Mouse (Mus musculus) B cell, adult 2 months (primary cell): ENCODE measurements at regions not wholly inside any gene's neighbourhood (a gene's known extent, or its start where the extent isn't known, plus 50 kb on each side); places are given as distances from the start of the nearest gene placed in this dataset.

Source experiments
- DNase-seq, 2 experiments: peaks; one replicate each; pipeline ENCODE4 v3.0.0; 2022

GRCm38 (mm10) chr13:28750949-28751692, 202.4 kb downstream of the Sox4 start:
- DNase-seq: no peak

- DNase-seq: no peak
Observed at GRCm38 (mm10) chr13:28740158-28740670, 213.3 kb downstream of the Sox4 start.

DNA sequence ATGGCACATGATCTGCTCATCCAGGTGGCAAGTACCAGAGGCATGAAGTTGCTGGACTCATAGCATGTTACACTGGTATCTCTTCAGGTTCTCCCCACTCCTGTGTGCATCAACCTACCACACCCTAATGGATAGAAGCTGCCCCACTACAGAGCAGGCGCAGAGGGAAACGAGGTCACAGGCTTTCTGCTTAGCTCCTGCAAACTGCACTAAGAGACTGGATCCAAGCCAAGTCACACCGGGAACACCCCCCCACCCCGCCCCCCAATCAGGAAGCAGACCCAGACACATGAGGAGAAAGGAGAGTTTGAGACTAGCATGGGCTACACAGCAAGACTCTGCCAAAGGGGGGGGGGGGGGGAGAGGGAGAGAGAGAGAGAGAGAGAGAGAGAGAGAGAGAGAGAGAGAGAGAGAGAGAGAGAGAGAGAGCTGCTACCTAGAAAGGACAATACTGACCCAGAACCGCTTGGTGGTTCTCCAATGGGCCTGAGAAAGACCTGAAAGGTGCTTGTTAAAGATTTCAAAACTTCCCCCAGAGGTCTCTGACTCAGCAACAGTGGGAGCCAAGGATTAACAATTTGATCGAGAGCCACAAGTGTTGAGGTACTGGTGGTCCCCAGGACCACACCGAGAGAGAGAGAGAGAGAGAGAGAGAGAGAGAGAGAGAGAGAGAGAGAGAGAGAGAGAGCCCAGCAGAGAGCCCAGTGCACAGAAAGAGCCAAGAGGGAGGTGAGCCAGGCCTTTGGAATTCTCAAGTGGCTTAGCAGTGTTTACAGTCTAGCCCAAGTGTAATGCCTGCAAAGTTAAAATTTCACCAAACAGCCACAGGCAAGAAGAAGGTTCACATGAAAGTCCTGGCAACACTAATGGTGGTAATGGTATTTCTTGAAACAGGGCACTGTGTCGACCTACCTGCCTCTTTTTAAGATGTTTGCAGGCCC, 215.1 kb downstream of the Sox4 start:
- DNase-seq: no peak

DNA sequence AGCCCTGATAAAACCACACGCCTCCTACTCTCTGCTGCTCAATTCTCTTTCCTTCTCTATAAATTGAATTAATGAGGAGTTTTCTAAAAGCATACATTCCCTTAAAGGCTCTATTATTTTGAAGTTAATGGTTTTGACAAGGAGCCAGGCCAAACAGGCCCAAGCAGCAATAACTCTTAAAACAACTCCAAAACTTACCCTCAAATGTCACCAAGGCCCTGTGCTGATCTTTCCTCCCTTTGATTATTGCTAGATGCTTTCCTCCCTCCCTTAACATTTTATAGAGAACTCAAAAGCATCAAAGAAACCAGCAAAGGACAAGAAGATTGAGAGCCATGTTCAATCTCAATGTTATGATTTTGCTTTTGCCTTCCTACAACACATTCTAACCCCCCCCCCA, 221.0 kb downstream of the Sox4 start:
- DNase-seq: no peak

DNA sequence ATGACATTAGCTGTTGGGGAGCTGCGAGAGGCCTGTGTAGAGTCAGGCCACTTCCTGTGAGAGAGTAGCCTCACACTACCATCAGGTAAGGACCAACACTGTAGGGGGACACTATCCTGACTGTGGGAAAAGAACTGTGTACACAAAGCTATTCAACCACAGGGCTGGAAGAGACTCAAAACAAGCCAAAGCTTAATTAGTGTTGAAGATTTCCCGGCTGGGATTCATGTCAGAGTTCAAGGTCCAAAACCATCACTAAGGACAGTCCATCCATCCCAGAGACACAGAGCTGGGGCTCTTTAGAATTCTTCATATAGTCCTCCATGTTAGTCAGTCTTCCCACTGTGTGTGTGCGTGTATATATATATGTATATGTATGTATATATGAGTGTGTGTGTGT, 221.5 kb downstream of the Sox4 start:
- DNase-seq: no peak

DNA sequence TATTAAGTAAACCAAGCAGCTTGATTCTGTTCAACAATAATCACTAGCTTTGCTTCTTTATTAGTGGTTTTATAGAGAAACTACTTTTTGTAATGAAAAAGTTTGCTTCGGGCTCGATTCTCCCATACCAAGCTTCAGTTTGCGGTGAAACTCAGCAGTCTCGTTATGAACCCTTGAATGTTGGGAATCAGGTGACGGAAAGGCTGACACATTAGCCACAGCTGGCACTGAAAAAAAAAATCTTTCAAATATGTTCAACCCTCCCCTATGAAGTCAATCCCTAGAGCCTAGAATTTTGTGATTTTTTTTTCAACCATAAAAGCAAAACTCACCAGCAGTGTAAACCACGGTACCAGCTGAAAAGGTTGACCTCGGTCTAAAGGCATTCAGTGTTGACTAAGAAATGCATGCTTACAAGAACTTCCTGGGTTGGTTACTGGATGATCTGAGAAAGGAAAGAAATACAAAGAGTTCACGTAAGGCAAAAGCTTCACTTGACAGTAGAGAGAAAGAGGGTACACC, 223.4 kb downstream of the Sox4 start:
- DNase-seq: no peak

DNA sequence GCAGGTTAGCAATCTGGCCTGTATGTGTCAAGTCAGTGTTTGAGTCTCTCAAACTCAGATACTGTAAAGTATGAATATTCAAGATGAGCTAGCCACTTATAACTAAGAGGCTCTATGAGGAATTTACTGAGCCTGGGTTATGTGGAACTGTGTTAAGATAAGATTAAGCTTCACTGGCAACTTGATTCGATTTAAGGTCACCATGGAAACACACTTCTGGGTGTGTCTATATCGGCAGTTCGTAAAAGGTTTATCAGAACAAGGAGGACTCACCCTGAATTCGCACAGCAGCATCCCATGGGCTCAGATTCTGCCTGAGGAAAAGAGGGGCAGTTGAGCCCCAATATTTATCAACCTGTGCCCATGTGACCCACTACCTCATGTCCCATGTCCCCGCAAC, 224.7 kb downstream of the Sox4 start:
- DNase-seq: no peak

GRCm38 (mm10) chr13:28724300-28724699, 229.2 kb downstream of the Sox4 start:
- no peak for DNase-seq

- no peak for DNase-seq
Observed at GRCm38 (mm10) chr13:28722074-28722473, 231.4 kb downstream of the Sox4 start.

- no peak for DNase-seq
Observed at GRCm38 (mm10) chr13:28721548-28721981, 231.9 kb downstream of the Sox4 start.

GRCm38 (mm10) chr13:28720639-28721239, 232.8 kb downstream of the Sox4 start:
- no peak for DNase-seq

- DNase-seq: no peak
Observed at GRCm38 (mm10) chr13:28720169-28720568, 233.3 kb downstream of the Sox4 start.

- DNase-seq: no peak
Observed at GRCm38 (mm10) chr13:28718868-28719265, 234.6 kb downstream of the Sox4 start.

DNA sequence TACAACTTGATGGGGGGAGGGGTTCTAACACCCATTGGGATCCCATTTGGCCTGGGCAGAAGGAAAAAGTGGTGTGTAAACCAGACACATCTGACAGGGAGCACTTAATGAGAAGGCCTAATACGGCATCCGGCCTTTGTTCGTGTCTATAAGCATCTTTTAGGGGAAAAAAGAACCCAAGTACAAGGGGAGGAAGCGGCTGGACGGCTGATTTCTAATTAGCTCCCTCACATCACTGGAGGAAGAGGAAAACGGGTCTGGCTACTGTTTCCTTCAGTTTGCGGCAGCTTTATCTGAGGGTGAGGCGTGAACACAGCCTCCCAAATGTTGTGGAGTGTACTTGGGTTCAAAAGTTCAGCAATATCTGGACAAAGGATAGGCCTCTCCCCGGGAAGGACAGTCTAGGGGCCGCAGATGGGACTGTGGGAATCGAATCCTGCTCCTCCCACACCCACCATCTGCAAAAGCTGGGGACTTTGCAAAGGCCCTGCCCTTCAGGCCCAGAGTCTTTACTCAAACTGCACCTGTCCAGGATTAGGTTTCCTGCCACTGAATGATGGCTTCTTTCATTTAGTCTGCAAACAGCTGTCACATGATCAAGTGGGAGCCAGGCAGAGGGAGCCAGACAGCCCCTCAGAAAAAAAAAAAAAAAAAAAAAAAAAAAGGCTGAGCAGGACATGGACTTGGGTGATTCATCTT, 235.2 kb downstream of the Sox4 start:
- DNase-seq: no peak

DNA sequence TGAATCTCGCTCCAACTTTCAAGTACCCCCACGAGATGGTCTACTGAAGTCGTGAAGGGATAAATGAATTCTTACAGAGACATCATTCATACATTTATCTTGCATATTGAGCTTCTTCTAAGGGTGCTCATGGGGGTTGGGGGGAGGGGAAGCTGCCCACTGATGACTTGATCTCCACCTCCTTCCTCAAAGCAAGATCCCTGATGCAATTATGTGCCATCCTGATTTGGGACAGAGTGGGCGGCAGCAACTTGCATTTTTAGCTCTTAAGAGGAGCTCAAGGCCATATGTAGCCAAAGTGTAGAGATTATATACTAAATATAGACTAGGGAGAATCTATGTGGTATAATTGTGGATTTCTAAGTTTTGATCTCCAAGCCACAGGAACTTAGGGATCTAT, 236.1 kb downstream of the Sox4 start:
- no peak for DNase-seq

GRCm38 (mm10) chr13:28709966-28710365, 243.5 kb downstream of the Sox4 start:
- no peak for DNase-seq

- DNase-seq: no peak
Observed at GRCm38 (mm10) chr13:28701309-28701708, 252.2 kb downstream of the Sox4 start.

DNA sequence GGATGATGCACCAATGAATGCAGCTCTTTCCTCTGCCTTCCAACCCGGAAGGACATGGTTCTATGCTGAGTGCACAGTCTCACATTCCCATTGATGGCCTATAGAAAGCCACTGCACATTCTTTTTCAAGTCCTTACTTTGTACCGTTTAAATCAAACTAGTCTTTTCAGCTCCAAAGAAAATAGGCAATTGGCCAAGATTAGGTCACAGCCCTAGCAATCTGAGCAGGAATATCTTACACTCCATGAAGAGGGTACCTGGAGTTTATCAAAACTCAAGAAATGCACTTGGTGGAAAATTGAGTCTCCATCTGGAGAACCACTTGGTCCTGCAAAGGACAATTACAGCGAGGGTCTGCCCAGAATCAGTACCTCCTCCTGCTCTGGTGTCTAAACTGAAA, 253.4 kb downstream of the Sox4 start:
- DNase-seq: no peak

- DNase-seq: no peak
Observed at GRCm38 (mm10) chr13:28699490-28700032, 254.0 kb downstream of the Sox4 start.

GRCm38 (mm10) chr13:28697796-28698678, 255.5 kb downstream of the Sox4 start:
- DNase-seq: no peak

DNA sequence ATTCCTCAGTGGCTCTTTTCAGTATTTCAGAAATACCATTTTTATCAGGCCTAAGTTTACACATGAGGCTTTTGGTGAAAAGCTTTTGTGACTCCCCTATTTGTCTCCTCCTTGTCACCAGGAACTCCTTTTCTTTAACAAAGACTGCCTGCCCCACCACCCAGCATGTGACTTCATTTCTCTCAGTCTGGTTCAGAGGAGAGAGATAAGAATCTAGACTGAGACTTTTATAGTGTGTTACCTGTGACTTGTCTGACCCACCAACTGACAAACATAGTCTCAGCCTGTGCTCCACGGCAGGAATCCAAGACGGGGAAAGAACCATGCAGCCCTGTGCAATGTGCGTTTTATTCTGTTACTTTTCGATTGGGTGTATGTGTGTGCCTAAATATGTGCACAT, 260.4 kb downstream of the Sox4 start:
- no peak for DNase-seq
